10 mouse cellular contexts compared by ENCODE assay signal in the genomic region with DNA sequence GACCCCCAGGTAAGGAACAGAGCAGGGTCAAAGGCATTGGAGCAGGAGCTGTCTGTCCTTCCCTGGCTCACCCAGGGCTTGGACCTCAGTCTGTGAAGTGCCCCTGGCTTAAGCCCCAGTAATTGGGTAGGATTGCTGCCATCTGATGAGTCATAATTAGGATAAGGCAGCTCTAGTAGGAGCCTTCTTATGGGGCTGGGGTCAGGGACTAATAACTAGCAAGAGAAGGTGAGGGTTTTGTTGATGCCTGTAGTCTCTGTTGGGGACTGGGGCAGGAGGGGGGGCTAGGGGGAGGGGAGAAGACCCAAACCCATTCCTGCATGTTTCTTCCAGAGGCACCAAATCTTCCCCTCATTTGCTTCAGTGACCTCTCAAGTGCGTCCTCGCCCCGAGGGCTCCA.
A peak's percentile ranks its signal among the peaks of the same experiment; 100 is the strongest.
DNase-seq lines count a peak whose midpoint lies in the region; ATAC-seq lines count a peak whose summit lies in the region.
"Had no signal": no experiment of that assay in that cellular context is flagged by ENCODE, and none has a peak within 500 bp of the region (broad histone marks: within the 10 kb centered on the region; RNA-seq: fewer than 3 reads in every experiment).

No protein-coding gene starts in this region.

- ATAC-seq in heart, embryonic 11.5 days (replicated peaks; ENCODE audit: insufficient number of reproducible peaks, low FRiP score, low TSS enrichment), result no peak
- peak; percentile 9; the same call in 1 of the 2 replicates for ATAC-seq in limb, embryonic 11.5 days (ENCODE audit: insufficient number of reproducible peaks, low FRiP score, low TSS enrichment, low read depth)
- ATAC-seq in stomach, embryonic 16.5 days (ENCODE audit: insufficient read depth, low FRiP score), result no peak
- no peak for ATAC-seq in megakaryocyte-erythroid progenitor cell, adult 5-6 weeks (replicated peaks; ENCODE audit: low FRiP score, low TSS enrichment, poor library complexity, severe bottlenecking)

- no peak overlapping the region for H3K27ac ChIP-seq in heart, embryonic 11.5 days (ENCODE audit: low read depth, low read length)
- peak overlapping the region; percentile 70; the same call in 1 of the 2 replicates for H3K27ac ChIP-seq in limb, embryonic 11.5 days (replicated peaks; ENCODE audit: low read depth, low read length)
- H3K27ac ChIP-seq in stomach, embryonic 16.5 days (ENCODE audit: low read length), result no peak overlapping the region

- H3K4me2 ChIP-seq in heart, embryonic 11.5 days, result peak overlapping the region; percentile 57
- peak overlapping the region; percentile 27; the same call in 1 of the 2 replicates for H3K4me2 ChIP-seq in limb, embryonic 11.5 days (ENCODE audit: low read depth, severe bottlenecking)
- H3K4me2 ChIP-seq in stomach, embryonic 16.5 days (ENCODE audit: low read depth, low read length), result 0 out of 2 replicates have a peak overlapping the region, but pooled peaks have one; percentile 27

- H3K9ac ChIP-seq in heart, embryonic 11.5 days (ENCODE audit: low read depth, low read length), result no peak overlapping the region
- peak overlapping the region; percentile 50 for H3K9ac ChIP-seq in limb, embryonic 11.5 days (ENCODE audit: low read length)
- peak overlapping the region; percentile 8; the same call in 1 of the 2 replicates for H3K9ac ChIP-seq in stomach, embryonic 16.5 days (ENCODE audit: low read length)

- peaks cover 4% of the 10 kb centered on the region; the same call in 1 of the 2 replicates for H3K4me1 ChIP-seq in heart, embryonic 11.5 days (ENCODE audit: control insufficient read depth, insufficient read depth, low read length)
- peaks cover 16% of the 10 kb centered on the region for H3K4me1 ChIP-seq in limb, embryonic 11.5 days (ENCODE audit: control insufficient read depth, insufficient read depth, low read length)
- no peaks in the 10 kb centered on the region; the same call in 1 of the 2 replicates for H3K4me1 ChIP-seq in stomach, embryonic 16.5 days (ENCODE audit: control insufficient read depth, insufficient read depth, low read length)

- H3K4me3 ChIP-seq in heart, embryonic 11.5 days (ENCODE audit: low read depth, low read length), result no peak overlapping the region
- H3K4me3 ChIP-seq in limb, embryonic 11.5 days (ENCODE audit: low read depth, low read length), result no peak overlapping the region
- H3K4me3 ChIP-seq in stomach, embryonic 16.5 days (replicated peaks; ENCODE audit: low read length), result no peak overlapping the region

- WGBS in heart, embryonic 11.5 days (ENCODE audit: insufficient replicate concordance), result 31% methylated on average over 3 of the region's 3 CpGs
- 7% methylated on average over 3 of the region's 3 CpGs for WGBS in limb, embryonic 11.5 days
- 38% methylated on average over 3 of the region's 3 CpGs for WGBS in stomach, embryonic 16.5 days

- peaks cover 2% of the 10 kb centered on the region; the same call in 1 of the 2 replicates for H3K9me3 ChIP-seq in heart, embryonic 11.5 days (replicated peaks; ENCODE audit: control insufficient read depth, low read length)
- H3K9me3 ChIP-seq in limb, embryonic 11.5 days (ENCODE audit: control insufficient read depth, low read length), result no peaks in the 10 kb centered on the region
- H3K9me3 ChIP-seq in stomach, embryonic 16.5 days (replicated peaks; ENCODE audit: control insufficient read depth, low read length), result no peaks in the 10 kb centered on the region; the same call in 1 of the 2 replicates

- H3K27me3 ChIP-seq in heart, embryonic 11.5 days (ENCODE audit: control insufficient read depth, insufficient read depth, low read length), result peaks cover 4% of the 10 kb centered on the region
- no peaks in the 10 kb centered on the region for H3K27me3 ChIP-seq in limb, embryonic 11.5 days (ENCODE audit: control insufficient read depth, insufficient read depth, low read length)
- no peaks in the 10 kb centered on the region for H3K27me3 ChIP-seq in stomach, embryonic 16.5 days (ENCODE audit: control insufficient read depth, insufficient read depth, low read length)

- H3K36me3 ChIP-seq in heart, embryonic 11.5 days (ENCODE audit: control insufficient read depth, insufficient read depth, low read length), result no peaks in the 10 kb centered on the region
- H3K36me3 ChIP-seq in limb, embryonic 11.5 days (ENCODE audit: control insufficient read depth, insufficient read depth, low read length), result no peaks in the 10 kb centered on the region
- no peaks in the 10 kb centered on the region for H3K36me3 ChIP-seq in stomach, embryonic 16.5 days (ENCODE audit: control insufficient read depth, insufficient read depth, low read length)

- no peak for DNase-seq in heart, postnatal 25 days (ENCODE audit: low spot score)
- DNase-seq in retina, postnatal 1 day, result peak; percentile 71
- DNase-seq in retina, embryonic 14.5 days (ENCODE audit: low spot score), result no peak
- peak; percentile 29 for DNase-seq in limb, embryonic 11.5 days (ENCODE audit: low spot score)
- DNase-seq in cerebellum, postnatal 10 days, result no peak
- DNase-seq: cerebellum, adult 9-11 months; thymus, adult 2 months had no signal

- intact Hi-C loops in heart, postnatal 25 days (cut with DNase I), result loop anchor here (5.0 kb wide), 1 partner anchor 64 kb away; no protein-coding TSS in a partner anchor

Comparison
In these comparisons a context has a peak if more than half of its experiments do, and no peak if none do; other contexts are left out.
1. DNase-seq: peak in retina, postnatal 1 day (single experiment) and limb, embryonic 11.5 days (single experiment); none in heart, postnatal 25 days (single experiment), retina, embryonic 14.5 days (single experiment) and cerebellum, postnatal 10 days (0 of 2).
2. Peak in every context shown above with its lines, with median percentiles within 50 percentile points of each other: H3K4me2 ChIP-seq.